Mouse (Mus musculus) cerebellum, postnatal 10 days (tissue): ENCODE measurements around the gene Icam1.
"Not testable (repeated sequence)": the region's sequence is repeated elsewhere in the genome, so short reads cannot be mapped to it uniquely, and the experiment has no call there.

ENCODE experiments used
- DNase-seq, 2 experiments: peaks; one replicate each; pipeline ENCODE4 v3.0.0; 2021; ENCODE audit warnings: mixed read lengths in 2 of 2

The Icam1 gene

GRCm38 (mm10) chr9:21026849-21027248 lies 11.1 kb downstream of the Icam1 start:
- no peak for DNase-seq

GRCm38 (mm10) chr9:21027774-21028290 lies 12.0 kb downstream of the Icam1 start:
- peak; percentile 54 to 59 for DNase-seq

- DNase-seq, result no peak
Measured at GRCm38 (mm10) chr9:21028560-21029110, 12.8 kb downstream of the Icam1 start.

- DNase-seq, result peak; percentile 77 to 82
Measured at GRCm38 (mm10) chr9:21029291-21030054, 13.7 kb downstream of the Icam1 start, which contains the start of gene Icam4. Icam4 (plus strand) TSS chr9:21029373.

- DNase-seq, result no peak
Measured at GRCm38 (mm10) chr9:21030055-21030600, 14.3 kb downstream of the Icam1 start.

GRCm38 (mm10) chr9:21030781-21031250 lies 15.0 kb downstream of the Icam1 start:
- DNase-seq, result peak; percentile 90 to 92

- DNase-seq, result peak; percentile 67 to 68
Measured at GRCm38 (mm10) chr9:21031251-21031895, 15.6 kb downstream of the Icam1 start.

- DNase-seq, result peak; percentile 54 to 59
Measured at GRCm38 (mm10) chr9:21031896-21032351, 16.1 kb downstream of the Icam1 start, which contains the start of gene Icam5. Icam5 (plus strand) TSS chr9:21032073.

GRCm38 (mm10) chr9:21032491-21032890 lies 16.7 kb downstream of the Icam1 start:
- no peak for DNase-seq

- DNase-seq, result peak; percentile 55 to 73
Measured at GRCm38 (mm10) chr9:21033136-21033535, 17.4 kb downstream of the Icam1 start.

GRCm38 (mm10) chr9:21034481-21035085 lies 18.8 kb downstream of the Icam1 start:
- DNase-seq, result no peak

- no peak for DNase-seq
Measured at GRCm38 (mm10) chr9:21035586-21035985, 19.8 kb downstream of the Icam1 start.

GRCm38 (mm10) chr9:21036161-21036560 lies 20.4 kb downstream of the Icam1 start:
- DNase-seq, result no peak

- DNase-seq, result no peak
Measured at GRCm38 (mm10) chr9:21036666-21037065, 20.9 kb downstream of the Icam1 start.

- DNase-seq, result peak; percentile 49 to 54
Measured at GRCm38 (mm10) chr9:21037481-21037891, 21.7 kb downstream of the Icam1 start.

GRCm38 (mm10) chr9:21039779-21040178 lies 24.0 kb downstream of the Icam1 start:
- no peak for DNase-seq

- no peak for DNase-seq
Measured at GRCm38 (mm10) chr9:21041308-21041707, 25.5 kb downstream of the Icam1 start.

GRCm38 (mm10) chr9:21043563-21043962 lies 27.8 kb downstream of the Icam1 start:
- no peak for DNase-seq

- not testable (repeated sequence) for DNase-seq
Measured at GRCm38 (mm10) chr9:21044785-21045184, 29.0 kb downstream of the Icam1 start.

- DNase-seq, result no peak
Measured at GRCm38 (mm10) chr9:21045235-21045634, 29.4 kb downstream of the Icam1 start.

- no peak for DNase-seq
Measured at GRCm38 (mm10) chr9:21051578-21051977, 35.8 kb downstream of the Icam1 start.

- DNase-seq, result no peak
Measured at GRCm38 (mm10) chr9:21062928-21063327, 47.1 kb downstream of the Icam1 start.
